Mouse (Mus musculus) layer of hippocampus, adult 2 months (tissue): ENCODE results near the gene Pafah1b3. TPM values are rescaled to one million over a fixed set of nuclear protein-coding genes. Genes with fewer than 3 reads are reported as not detected.
A peak's percentile ranks its signal among the peaks of the same experiment; 100 is the strongest.

Source experiments
- DNase-seq, 2 experiments: peaks; one replicate each; pipeline ENCODE4 v3.0.0; 2022; ENCODE audit warnings: low spot score in 2 of 2
- H3K27ac ChIP-seq: fragments of 200-600 bp; 2 replicates; pipeline ENCODE4 v1.8.1; 2022
- H3K4me3 ChIP-seq: fragments of 200-600 bp; 2 replicates; pipeline ENCODE4 v1.8.1; 2022; ENCODE audit warnings: mild to moderate bottlenecking
- CTCF ChIP-seq: fragments of 200-600 bp; conservative IDR thresholded peaks from 2 replicates; pipeline ENCODE4 v1.8.1; 2022; ENCODE audit warnings: antibody characterized with exemption, mild to moderate bottlenecking, moderate library complexity
- total RNA-seq, 2 experiments: library from RNA; stranded (reverse); gene quantifications; 2 replicates each; pipeline ENCODE4 v1.2.3; 2021

The Pafah1b3 gene
- total RNA-seq, 2 experiments from 2014 or later, result 16.9 to 21.0 TPM

GRCm38 (mm10) chr7:25284171-25284570 lies 13.6 kb downstream of the Pafah1b3 start:
- TF ChIP-seq CTCF, result no peak
- no peak for DNase-seq
- Histone ChIP-seq H3K4me3 (no peak overlapping the region), H3K27ac (peak overlapping the region; percentile 99; the same call in 1 of the 2 replicates)

- no peak for TF ChIP-seq CTCF
- Histone ChIP-seq H3K27ac (peak overlapping the region; percentile 99; the same call in 1 of the 2 replicates), H3K4me3 (peak overlapping the region; percentile 87; the same call in 1 of the 2 replicates)
- no peak for DNase-seq
Observed at GRCm38 (mm10) chr7:25283637-25284036, 14.1 kb downstream of the Pafah1b3 start.

GRCm38 (mm10) chr7:25282731-25283211 lies 15.0 kb downstream of the Pafah1b3 start:
- peak overlapping the region; percentile 99 for H3K27ac ChIP-seq
- DNase-seq, result no peak
- TF ChIP-seq CTCF, result 0 out of 2 replicates have a peak, but pooled peaks have one; percentile 14
- peak overlapping the region; percentile 87 for H3K4me3 ChIP-seq

DNA sequence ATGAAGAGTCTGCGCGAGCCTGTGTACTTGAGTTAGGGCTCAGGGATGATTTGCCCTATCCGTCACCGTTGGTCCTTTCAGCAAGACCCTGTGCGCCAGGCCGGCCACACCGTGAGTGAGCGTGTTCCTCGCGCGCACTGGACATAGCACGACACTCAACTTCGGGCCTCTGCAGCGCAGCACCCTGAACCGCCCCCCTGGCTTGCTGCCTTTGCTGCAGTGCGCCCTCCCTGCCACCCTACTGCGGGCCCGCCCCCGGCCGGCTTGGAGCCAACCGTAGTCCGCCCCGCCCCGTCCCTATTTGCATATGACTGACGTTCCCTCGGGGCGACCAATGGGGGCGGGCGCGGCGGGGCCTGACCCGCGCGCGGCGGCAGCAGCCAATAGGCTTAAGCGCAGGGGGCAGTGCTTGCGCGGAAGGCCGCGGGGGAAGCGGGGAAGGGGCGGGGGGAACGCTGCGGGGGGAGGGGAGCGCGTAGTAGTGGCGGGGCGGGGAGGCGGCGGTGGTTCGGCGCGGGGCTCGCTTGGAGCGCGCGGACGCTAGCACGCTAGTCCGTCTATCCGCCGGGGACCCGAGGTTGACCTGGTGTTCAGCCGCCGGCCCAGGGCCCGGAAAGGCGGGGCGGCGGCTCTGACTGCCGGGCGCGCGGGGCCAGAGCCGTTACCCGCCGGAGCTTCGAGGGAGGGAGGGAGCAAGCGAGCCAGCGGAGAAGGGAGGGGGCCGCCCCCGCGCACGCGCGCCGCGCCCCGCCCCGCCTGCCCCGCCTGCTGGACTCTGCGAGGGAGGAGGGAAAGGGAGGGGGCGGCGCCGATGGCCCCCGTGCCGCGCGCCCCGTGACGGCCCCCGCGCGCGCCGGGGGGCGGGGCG lies 15.8 kb downstream of the Pafah1b3 start:
- DNase-seq, result peak; percentile 96 to 97
- H3K27ac ChIP-seq, result peak overlapping the region; percentile 99
- peak overlapping the region; percentile 87 for H3K4me3 ChIP-seq
- 0 out of 2 replicates have a peak, but pooled peaks have one; percentile 12 for TF ChIP-seq CTCF

- TF ChIP-seq CTCF, result no peak
- peak overlapping the region; percentile 99 for H3K27ac ChIP-seq
- DNase-seq, result no peak
- H3K4me3 ChIP-seq, result peak overlapping the region; percentile 52
Observed at GRCm38 (mm10) chr7:25281166-25281733, 16.5 kb downstream of the Pafah1b3 start.

DNA sequence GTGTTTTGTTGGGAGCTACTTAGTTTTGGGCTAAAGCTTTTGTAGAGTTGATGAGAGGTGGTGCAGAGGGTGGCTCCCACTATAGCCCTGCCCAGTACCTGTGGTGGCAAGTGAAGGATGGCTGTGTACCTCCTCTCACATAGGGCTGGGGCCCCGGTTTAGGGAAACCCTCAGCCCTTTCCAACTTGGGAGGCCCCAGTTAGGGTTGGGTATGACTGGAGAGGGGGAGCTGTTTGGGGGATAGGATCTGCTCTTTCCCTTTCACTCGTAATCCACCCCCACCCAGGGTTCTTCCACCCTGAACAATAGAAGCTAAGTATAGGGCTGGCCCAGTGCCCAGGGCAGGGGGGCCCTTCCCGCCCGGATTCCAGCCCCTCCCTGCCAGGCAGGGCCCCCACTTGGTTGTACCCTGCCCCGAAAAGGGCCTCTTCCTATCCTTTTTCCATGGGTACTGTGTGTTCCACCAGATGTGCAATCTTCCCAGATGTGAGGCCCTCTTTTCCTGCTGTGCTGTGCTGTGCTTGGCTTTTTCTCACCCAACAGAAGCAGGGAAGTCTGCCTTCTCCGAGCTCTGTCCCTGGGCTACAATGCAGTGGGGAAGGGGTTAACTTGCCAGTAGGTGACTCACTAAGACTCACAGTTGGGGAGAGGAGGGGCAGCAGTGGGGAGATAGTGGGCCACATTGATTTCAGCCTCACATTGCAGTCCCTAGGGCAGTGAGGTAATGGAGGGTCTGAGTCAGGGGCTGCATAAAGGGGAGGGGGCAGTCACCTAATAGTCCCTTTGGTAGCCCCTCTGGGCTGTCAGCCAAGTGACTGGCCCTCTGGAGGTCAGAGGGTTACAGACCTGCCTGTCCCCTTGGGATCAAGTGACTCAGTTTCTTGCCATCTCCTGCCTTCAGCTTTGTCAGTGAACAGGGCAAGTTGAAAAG lies 17.7 kb downstream of the Pafah1b3 start:
- no peak for DNase-seq
- no peak for TF ChIP-seq CTCF

DNA sequence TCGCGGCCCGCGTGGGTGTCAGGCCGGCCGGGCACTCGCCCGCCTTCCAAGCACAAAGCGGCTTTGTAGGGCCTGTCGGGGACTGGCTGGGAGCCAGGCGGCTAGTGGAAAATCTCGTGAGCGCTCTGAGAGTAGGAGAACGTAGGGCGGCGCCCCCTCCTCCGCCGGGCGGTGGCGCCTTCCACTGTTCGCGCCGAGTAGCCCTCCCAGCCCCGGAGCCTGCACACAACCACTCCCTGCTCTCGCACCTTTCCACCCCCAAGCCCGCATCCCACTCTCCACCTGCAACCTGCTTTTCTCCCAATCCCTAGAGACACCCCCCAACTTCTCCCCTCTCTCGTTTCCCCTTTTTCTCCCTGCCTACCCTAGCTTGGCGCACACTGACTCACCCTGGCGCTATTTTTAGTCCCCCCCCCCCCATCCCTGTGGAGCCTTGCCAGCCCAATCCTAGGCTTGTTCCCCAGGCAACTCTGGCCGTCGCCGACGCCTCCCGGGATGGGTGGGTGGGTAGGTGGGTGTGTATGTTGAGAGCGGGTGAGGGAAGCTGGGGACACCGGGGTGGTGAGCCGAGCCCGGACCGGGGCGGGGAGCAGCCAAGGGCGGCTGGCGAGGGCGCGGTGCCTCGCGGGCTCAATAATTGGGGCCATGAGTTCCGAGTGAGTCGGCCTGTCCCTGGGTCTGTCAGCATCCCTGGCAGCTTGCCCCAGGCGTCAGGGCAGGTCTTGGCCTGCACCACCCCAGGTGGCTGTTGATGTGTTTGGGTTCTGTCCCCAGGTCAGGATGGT lies 18.5 kb downstream of the Pafah1b3 start:
- peak; percentile 67 for TF ChIP-seq CTCF
- peak overlapping the region; percentile 64 for H3K4me3 ChIP-seq

More for the DNA sequence above, 17.7 kb downstream of the Pafah1b3 start:
- peak overlapping the region; percentile 99 for H3K27ac ChIP-seq
- peak overlapping the region; percentile 64 for H3K4me3 ChIP-seq

GRCm38 (mm10) chr7:25278341-25279075 lies 19.3 kb downstream of the Pafah1b3 start:
- Histone ChIP-seq H3K27ac (peak overlapping the region; percentile 99), H3K4me3 (peak overlapping the region; percentile 64)
- peak; percentile 76 to 86 for DNase-seq
- TF ChIP-seq CTCF, result peak; percentile 79

More for the DNA sequence above, 18.5 kb downstream of the Pafah1b3 start:
- peak; percentile 84 to 90 for DNase-seq
- peak overlapping the region; percentile 99 for H3K27ac ChIP-seq

DNA sequence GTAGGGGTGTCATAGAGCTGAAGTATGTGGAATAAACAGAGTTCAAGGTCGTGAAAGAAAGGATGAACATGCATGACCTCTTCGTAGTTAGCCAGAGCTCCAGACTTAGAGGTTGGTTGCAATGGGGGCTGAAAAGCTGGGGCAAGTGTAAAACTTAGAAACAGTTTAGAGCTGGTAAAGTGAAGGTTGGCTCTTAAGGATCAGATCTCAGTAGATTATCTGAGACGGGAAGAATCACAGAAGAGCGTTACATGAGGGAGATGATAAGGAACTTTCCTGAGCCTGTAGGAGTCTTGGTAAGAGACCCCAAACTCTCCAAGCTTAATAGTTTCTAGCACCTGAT lies 19.8 kb downstream of the Pafah1b3 start:
- TF ChIP-seq CTCF, result no peak
- peak overlapping the region; percentile 99 for H3K27ac ChIP-seq
- DNase-seq, result no peak
- H3K4me3 ChIP-seq, result peak overlapping the region; percentile 64

DNA sequence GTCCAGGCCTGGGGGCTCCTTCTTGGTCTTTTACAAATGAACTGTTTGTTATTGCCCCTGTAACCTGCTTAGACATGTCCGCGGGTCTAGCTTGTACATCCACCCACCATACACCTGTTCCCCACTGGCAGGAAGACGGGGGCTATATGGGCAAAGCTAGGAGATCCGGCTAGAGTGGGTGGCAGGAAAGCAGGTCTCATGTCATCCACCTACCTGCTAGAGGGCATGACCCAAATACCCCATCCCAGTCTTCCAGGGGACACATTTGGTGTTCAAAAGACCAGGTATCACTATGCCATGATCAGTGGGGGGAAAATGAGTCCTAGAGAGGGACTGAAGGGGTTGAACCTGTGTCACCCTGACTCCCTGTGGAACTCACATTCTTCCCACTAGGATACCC lies 20.4 kb downstream of the Pafah1b3 start:
- no peak for TF ChIP-seq CTCF
- DNase-seq, result no peak
- H3K27ac ChIP-seq, result peak overlapping the region; percentile 99
- peak overlapping the region; percentile 64; the same call in 1 of the 2 replicates for H3K4me3 ChIP-seq
